Mouse (Mus musculus) mouse embryonic stem cell (cell line): ENCODE data around the gene Gga3.

ENCODE experiments used
- in situ Hi-C, 2 experiments: fragments of 300-500 bp; cut with MboI; formaldehyde crosslinking; loops; 1 replicate in 1 of 2; 3 replicates in 1 of 2; pipeline ENCODE4 v1.14.3; 2019 to 2020; ENCODE audit warnings: low sequenced_read_pairs in 2 of 2, low pct_unique_long_range_greater_than_20kb in 1 of 2, mixed read lengths in 1 of 2; ENCODE audit not compliant: unreplicated experiment in 1 of 2

Gga3 gene

DNA sequence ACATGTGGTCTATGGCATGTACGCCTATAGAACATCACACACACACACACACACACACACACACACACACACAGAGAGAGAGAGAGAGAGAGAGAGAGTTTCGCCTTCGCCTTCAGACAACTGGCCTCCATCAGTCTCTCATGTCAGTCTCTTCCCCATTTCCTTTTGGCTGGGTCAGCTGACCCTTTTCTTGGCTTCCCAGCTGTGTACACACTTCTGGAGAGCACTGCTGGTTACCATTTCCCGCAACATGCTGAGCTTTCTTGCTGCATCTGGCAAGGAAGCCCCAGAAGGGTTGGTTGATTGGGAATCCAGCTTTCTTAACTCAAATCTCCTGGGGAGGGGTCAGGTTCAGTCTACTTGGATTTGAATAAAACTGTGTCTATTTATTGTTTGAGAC is 30.3 kb upstream of the Gga3 start:
- in situ Hi-C loops = no loop called here

DNA sequence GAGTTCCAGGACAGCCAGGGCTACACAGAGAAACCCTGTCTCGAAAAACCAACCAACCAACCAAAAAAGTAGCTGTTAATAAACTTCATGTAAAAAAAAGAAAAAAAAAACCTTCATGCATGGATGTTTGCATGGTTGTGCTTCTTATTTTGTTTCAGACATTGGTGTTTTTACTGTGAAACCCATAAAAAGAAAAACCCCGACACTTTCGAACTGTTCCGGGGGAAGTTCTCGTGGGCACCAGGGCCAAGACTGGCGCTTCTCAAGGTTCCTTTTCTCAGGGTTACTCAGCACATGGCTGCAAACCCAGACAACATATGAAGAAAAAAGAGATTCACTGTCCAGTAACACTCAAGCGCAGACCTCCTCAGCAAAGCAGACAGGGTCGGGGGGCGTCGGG is 29.0 kb upstream of the Gga3 start:
- in situ Hi-C loops = no loop called here

DNA sequence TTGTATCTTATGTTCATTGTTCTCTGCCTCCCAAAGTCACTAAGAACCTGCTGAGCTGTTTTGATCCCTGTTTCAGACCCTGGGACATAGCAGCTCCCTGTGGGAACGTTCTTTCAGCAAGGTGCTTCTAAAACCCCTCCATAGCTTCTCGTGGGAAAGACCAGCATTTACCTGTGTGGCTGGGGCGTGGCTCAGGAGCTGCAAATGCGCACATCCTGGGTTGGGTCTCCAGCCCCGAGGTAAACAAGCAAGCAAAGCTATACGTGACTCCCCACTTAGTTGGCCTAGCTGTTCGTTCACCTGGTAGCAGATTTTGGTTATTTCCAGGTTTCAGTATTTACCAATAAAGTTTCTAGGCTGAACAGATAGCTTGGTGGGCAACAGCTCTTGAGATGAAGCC is 28.4 kb upstream of the Gga3 start:
- in situ Hi-C loops = no loop called here

DNA sequence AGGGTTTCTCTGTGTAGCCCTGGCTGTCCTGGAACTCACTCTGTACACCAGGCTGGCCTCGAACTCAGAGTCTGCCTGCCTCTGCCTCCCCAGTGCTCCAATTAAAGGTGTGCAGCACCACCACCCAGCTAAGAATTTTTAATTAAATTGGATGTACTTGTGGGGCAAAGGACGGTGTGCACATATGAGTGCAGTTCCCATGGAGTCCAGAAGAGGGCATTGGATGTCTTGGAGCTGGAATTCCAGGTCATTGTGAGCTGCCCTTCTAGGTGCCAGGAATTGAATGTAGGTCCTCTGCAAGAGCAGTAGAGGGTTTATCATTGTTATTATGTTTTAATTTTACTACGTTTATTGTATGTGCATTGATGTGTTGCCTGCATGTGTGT is 27.6 kb upstream of the Gga3 start:
- in situ Hi-C loops = no loop called here

DNA sequence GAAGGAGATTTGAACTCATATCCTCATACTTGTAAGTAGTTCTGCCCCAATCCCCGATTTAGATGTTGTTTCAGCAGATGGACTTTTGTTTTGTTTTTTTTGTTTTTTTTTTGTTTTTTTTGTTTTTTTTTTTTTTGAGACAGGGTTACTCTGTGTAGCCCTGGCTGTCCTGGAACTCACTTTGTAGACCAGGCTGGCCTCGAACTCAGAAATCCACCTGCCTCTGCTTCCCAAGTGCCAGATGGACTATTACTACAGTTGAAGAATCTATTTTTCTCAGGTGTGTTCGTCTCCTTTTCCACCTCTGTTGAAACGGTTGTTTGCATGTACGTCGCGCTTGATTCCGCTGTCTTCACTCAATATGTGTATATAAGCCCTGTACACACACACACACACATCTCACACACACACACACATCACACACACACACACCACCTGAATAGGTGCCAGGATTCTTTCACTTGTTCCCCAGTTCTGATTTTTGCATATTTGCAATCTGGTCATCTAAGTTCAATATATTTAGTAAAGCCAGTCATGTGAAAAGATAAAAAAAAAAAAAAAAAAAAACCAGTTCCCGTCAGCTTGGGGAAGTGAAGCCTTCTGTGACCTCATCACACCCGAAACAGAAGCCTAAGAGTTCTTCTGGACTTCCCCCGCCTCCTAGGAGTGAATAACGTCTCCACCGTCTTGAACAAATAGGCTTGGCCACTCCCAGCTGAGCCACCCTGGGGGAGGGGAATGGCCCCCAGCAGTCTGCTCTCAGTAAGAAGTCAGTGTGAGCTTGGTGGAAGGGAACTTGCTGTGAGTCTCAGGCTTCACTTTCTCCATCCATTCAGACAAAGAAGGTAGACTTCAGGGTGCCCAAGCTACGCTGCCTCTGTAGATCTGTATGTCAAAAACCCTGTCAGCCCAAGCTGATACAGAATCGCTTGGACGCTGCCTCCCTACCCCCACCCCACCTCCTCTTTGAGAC is 27.0 kb upstream of the Gga3 start:
- in situ Hi-C loops = no loop called here

DNA sequence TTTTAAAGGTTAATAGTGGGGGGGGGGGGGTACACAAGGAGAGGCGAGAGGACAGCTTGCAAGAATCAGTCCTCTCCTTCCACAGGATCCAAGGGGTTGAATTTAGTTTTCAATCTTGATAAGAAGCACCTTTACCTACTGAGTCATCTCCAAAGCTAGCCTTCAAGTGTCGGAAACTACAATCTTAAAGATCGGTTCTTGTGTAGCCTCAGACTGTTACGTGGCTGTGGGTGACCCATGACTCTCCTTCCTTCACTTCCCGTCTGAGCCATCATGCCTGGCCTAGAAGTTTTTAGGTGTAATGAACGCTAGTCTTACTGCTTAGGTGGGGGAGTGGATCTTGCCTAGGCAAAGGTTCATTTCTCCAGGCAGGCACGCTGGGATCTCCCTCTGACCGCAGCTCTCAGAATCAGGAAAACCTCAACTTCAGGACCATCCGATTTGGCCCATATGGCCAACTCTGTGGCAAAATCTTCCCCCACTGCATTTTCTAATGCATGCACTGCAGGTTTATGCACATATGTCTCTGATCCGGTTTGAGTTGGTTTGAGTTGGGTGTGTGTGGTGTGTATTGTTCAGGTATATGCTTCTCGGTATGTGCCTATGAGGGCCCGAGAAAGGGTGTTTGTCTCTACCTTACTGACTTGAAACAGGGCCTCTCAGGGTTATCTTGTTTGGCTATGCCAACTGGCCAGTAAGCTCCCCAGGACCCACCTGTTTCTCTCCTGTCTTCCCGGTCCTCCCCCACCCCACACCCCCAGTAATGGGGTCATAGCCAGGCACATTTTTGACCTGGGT is 26.1 kb upstream of the Gga3 start:
- in situ Hi-C loops = no loop called here

DNA sequence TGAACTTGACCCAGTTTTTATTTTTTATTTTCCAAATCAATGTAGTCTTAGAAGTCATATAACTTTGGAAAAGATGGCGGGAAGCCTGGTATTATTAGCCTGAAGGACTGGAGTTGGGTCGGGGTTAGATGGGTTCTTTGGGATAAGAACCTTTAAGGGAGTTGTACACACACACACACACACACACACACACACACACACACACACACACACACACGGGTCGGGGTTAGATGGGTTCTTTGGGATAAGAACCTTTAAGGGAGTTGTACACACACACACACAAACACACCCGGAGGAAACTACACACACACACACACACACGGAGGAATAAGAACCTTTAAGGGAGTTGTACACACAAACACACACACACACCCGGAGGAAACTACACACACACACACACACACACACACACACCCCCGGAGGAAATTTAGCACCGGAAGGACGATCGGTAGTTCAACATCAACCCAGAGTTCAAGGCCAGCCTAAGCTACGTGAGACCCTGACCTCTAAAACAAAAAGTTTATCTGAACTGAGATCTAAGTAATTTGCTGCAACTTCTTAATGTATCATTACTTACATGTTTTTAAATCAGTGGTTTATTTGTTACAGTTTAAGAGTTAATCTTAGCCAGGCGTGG is 24.7 kb upstream of the Gga3 start:
- in situ Hi-C loops = no loop called here

DNA sequence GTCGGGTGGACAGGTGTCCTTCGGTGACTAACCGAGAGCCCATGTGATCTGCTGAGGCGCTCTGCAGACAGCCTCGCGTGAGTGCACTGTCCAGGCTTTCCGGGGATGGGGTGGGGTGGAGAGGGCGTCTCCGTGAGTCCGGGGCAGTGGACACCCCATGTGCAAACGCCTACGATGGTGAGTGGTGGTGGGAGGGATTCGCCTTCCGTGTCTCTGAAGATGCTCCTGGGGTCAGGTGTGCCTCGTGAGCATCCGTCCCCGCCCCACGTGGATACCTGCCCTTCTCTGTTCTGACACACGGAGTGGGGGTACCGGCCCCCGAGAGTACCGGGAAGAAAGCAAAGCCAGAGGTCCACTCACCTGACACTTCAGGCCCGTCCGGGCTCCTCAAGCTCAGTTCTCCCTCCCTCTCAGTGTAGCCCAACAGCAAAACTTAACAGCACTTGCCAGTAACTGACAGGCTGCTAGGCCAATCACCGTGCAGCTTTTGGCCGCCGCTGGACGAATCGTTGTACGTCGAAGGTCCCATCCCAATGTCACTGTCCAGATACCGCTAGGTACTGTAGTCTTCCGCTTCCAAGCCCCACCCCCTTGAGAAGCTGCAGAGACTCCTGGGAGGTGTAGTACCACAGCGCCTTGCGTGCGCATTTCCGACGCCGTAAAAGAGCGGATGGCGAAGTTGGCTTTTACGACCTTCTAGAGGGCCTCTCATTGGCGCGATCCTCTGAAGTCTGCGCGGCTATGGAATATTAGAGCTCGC is 24.0 kb upstream of the Gga3 start, which contains the start of gene Slc25a19:
Gene Slc25a19, minus strand, starts transcription at position 591 of the 760 bp plus-strand sequence.
- in situ Hi-C loops = no loop called here

DNA sequence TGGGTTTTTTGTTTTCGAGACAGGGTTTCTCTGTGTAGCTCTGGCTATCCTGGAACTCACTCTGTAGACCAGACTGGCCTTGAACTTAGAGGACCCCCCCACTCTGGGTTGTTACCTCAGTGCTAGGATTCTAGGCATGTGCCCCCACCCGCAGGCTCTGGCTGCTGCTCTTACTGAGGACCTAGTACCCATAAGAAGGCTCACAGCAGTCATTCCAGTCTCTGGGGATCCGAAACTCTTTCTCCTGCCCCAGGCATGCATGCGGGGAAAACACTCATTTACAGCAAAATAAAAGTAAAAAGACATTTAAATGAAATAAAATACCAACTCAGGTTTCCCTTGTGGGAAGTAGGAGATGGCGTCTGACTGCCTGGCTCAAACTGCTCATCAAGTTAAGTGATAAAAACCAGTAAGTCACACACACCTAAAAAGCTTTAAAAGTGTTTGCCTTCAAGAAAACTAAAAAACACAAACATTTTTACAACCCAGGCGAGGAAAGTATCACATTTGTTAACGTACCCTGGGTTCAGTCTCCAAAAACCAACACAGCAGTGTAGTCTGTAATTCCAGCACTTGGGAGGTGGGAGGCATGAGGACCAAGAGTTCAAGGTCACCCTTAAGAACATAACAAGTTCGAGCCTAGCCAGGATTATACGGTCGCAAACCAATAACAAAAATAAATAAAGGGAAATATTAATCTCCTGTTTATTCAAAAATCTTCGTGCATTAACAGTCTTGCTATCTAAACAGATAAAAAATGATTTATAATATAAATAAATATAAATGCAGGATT is 23.2 kb upstream of the Gga3 start:
- in situ Hi-C loops = no loop called here

DNA sequence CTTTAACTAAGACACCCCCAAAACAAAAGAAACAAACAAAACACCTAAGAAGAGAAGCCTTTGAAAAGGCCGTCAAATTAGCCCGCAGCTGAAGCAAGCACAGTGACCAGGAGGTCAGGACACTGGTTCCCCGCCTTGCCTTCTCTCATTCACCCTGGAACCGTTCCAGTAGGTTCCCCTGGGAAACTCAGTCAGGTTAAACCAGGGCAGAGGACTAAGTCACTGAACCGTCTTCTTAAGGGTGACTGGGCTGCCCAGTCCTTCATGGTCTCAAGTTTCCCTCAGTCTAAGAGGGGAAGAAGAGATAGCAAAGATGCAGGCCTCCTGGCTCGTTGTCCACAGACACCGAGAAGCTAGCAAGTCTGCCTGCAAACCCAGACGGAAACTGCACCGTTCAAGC is 22.0 kb upstream of the Gga3 start:
- in situ Hi-C loops = no loop called here

DNA sequence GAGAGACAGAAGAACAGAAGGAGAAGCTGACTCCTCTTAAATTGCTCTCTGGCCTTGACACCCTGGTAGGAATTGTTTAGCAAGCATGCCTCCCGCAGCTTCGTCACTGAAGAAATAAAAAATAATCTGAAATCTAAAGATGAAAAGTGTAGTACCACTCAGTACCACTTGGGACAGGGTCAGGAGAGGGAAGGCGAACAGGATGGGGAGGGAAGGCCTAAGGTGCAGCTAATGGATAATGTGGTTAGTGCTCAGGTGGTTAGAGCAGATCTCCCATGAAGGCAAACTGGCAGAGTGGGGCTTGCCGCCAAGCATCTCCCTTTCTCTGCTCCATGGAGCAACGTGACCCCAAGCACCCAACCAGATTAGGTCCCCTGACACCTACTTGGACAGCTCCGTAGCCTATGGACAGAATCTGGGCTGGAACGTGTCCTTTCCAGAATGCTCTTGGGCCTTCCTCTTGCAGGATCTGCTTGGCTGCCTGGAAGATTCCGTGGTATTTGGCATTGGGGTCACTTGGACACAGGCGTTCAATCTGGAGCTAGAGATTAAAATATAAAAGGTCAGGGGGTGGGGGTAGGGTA is 19.7 kb upstream of the Gga3 start:
- in situ Hi-C loops = loop anchor here in 1 of 2 experiments (5.0 kb wide), 1 partner anchor 189 kb away; the partner anchor contains the start of genes Caskin2 and Tsen54

DNA sequence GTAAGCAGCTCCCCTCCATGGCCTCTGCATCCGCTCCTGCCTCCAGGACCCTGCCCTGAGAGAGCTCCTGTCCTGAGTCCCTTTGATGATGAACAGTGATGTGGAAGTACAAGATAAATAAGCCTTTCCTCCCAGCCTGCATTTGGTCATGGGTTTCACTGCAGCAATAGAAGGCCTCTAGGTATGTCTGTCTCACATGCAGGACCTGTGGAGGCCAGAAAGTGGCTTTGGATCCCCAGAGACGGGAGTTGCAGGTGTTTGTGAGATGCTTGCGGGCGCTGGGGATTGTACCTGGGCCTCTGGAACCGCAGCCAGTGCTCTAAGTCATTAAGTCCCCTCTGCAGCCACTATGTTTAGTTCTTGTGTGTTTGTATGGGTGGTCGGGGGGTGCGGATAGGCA is 16.1 kb upstream of the Gga3 start:
- in situ Hi-C loops = loop anchor here in 1 of 2 experiments (5.0 kb wide), 1 partner anchor 192 kb away; the partner anchor contains the start of genes Caskin2 and Tsen54

DNA sequence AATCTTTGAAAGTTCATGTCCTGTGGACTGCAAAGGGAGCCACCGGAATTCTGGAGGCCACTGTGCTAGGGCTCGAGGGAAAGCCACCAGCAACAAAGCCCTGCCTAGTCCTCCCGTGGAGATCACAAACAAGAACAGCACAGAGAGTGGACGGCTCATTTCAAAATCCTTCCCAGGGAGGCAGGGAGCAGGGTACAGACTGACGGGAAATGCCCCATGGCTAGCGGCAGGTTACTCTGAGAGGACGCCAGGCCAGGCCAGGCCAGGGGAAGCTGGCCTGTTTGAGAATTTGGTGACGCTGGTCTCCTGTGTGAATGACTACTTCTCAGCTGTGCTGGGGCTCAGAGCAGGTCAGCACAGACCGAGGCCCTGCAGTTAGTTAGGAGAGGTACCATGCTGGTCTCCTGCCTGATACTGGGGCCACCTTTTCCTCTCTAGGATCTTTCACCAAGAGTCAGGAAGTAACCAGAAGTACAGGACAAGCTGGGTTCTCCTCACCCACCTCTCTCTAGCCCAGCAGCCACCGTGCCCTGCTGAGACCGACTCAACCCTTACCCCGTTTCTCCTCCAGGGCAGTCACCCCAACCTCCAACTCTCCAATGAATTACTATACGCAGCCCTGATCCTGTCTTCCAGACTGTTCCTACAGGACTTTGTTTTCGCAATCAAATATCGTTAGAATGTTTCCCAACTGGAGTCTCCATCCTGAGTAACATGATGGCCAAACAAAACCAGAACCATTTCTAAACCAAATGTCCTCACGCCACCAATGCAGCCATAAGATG is 15.1 kb upstream of the Gga3 start:
- in situ Hi-C loops = no loop called here

DNA sequence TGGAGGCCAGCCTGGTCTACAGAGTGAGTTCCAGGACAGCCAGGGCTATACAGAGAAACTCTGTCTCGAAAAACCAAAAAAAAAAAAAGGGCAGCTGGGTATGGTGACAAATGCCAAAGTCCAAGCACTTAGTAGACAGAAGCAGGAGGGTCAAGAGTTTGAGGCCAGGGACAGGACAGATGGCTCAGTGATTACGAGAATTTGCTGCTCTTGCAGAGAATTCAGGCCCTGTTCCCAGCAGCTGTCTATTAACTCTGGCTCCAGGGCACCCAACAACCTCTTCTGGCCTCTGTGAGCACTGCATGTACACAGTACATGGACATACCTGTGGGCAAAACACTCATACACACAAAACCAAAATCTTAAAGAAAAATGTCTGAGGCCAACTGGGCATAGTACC is 14.2 kb upstream of the Gga3 start:
- in situ Hi-C loops = no loop called here

DNA sequence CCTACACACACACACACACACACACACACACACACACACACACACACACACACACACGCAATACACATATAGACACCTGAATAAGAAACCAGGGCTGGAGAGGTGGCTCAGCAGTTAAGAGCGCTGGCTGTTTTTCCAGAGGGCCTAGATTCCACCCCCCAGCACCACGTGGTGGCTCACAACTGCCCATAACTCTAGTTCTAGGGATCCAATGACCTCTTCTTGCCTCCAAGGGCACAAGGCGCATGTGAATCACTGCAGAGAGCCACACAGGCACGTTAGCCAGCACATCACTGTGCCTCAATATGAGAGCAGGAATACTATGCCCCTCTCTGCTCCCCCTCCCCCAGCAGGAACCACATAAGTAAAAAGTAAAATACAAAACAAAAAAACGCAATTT is 13.0 kb upstream of the Gga3 start:
- in situ Hi-C loops = no loop called here

DNA sequence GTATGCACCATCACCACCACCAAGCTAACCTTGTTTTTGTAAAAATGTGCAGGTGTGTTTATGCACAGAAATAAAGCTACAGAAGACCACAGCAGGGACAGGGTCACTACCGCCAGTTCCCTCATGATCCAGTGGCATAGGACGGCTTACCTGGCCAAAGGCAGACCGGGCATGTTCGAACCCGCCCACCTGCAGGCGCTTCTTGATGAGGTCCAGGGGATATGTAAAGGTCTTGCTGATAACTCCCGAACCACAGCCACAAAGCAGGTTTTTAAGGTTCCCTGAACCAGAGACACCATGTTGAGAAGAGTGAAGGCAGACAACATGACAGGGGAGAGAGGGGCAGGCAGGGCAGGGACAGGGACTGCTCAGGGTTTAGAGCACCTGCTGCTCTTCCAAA is 12.5 kb upstream of the Gga3 start:
- in situ Hi-C loops = no loop called here

DNA sequence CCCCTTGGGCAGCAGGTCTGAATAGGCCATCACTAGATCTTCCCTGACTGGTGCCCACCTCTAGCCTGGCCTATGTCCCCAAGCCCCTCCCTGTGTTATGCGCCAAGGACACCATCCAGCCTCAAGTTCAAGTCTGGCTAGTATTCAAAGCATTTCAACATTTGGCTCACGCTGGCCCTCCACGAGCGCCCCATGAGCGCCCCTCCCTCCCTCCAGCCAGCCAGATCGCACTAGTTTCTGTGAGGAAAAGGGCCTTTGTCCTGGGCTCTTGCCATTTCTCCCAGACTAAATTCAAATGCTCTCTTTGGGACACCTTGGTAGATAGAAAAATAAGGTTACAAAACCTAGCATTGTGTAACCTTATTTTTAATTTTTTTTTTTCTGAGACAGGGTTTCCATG is 12.0 kb upstream of the Gga3 start:
- in situ Hi-C loops = no loop called here
